Mouse (Mus musculus): Measurements from ENCODE around the gene Actc1.

DNA sequence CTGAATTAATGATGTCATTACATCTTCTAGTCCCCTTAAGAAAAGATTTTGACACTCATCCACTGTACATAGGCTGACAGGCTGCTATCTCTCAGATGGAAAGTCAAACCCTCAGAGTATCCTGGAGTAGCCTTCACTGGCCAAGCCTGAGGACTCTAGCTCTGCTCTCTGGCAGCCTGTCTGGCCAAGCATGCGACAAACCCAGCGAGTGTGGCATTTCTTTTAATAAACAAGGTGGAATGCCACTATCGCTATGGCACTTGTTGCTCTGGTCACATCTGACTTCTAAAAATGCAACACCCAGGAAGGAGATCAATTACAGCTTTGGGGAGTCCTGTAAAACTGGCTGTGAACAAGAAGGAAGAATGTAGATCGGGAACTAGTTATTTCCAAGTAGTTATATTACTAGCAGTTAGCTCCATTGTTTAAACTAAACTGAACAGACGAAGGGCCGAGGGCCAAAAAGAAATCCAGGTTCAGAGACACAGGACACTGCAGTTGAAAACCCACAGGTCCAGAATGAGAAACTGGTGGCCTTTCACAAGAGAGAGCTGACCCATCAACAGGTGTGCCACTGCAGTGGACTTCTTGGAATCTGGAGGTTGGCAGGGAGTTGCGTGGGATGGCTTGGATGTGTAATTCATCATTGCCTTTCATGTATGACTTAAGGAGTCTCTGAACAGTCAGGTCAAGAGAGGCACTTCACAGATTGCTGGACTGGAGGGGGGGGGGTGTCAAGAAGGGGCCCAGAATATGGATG is 2.1 kb downstream of the Actc1 start:
- TF ChIP-seq CTCF (conservative IDR thresholded peaks at IDR 0.05; ENCODE audit: low read length): no peak
- no peak for TF ChIP-seq POU5F1 (IDR thresholded peaks at IDR 0.05; ENCODE audit: borderline replicate concordance, low read length)

All from E14TG2a.4 (cell line).